Mouse (Mus musculus) urinary bladder, adult 2 months (tissue): Measurements from ENCODE around the gene Gpx2. TPM values are rescaled to one million over a fixed set of nuclear protein-coding genes. Genes with fewer than 3 reads are reported as not detected.

Experiments used
- DNase-seq: peaks from one replicate; pipeline ENCODE4 v3.0.0; 2022; ENCODE audit warnings: low spot score
- polyA plus RNA-seq: library from polyadenylated mRNA; depleted of rRNA; stranded (reverse); fragments of >200 nt; gene quantifications from 2 replicates; pipeline ENCODE4 v1.2.3, GENCODE M21; 2012; rRNA removed

Gene Gpx2
- polyA plus RNA-seq, 1 experiment: 22.1 TPM

DNA sequence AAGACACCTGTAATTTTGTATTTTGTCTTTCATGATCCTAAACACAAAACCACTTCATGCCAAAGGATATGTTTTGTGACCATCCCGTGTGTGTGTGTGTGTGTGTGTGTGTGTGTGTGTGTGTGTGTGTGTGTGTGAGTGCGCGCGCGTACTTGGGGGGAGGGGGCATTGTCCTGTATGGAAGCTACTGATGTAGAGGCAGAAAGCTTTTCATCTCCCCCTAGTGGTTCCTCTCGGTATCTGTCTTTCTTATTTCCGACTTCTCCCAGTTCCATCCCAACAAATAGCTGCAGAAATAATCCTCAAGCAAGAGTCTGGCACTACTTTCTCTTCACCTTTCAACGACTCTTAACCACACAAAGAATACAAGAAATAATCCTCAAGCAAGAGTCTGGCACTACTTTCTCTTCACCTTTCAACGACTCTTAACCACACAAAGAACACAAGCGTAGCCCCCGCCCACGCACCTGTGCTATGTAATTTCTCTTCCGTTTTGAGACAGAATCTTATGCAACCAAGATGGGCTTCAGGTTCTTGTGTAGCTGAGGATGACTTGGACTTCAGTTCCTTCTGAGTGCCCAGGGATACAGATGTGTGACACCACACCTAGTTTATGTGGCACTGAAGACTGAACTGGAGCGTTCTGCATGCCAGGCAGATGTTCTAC is 42.6 kb downstream of the Gpx2 start:
- DNase-seq: no peak

DNA sequence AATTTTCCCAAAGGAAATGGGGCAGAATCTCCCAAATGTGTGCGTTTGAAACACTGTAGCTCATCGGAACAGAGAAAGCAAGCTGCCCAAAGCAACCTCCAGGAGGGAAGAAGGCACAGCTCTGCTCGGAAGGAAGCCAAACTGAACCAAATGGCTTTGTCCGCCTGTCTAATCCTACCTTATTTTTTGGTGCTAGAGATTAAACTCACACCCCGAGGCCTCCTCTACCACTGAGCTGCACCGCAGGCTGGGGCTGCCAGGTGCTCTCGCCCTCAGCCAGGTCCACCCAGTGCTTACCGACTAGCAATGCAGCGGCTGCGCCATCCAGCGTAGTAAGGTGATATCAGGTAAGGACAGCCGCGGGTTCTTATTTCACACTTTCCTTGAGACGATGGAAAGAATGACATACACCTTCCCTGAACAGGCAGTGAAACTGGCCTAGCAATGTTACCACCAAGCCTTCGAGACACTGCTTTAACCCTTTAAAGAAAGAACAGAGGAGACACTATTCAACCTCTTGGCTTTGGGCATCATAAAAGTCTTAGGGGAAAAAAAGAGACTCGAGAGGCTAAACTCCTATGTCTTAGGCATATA is 44.4 kb downstream of the Gpx2 start:
- DNase-seq: no peak

Other genes with a start within 250 kb of the Gpx2 start
- gene Sptb, start 85.0 kb downstream of the Gpx2 start, polyA plus RNA-seq: 1.8 and 3.4 TPM in 2 replicates
- gene Churc1, start 30.0 kb downstream of the Gpx2 start, polyA plus RNA-seq: 130 and 145 TPM in 2 replicates
- gene Fntb, start 30.0 kb downstream of the Gpx2 start, polyA plus RNA-seq: 18.3 and 19.3 TPM in 2 replicates
- gene Rab15, start 27.4 kb upstream of the Gpx2 start, polyA plus RNA-seq: 64.8 and 68.0 TPM in 2 replicates
- 42.5 and 57.7 TPM in 2 replicates for gene Max, start 166.6 kb upstream of the Gpx2 start, polyA plus RNA-seq